Mouse (Mus musculus) adrenal gland, adult 18-20 months (tissue): ENCODE data around the gene Actr5. TPM values are rescaled to one million over a fixed set of nuclear protein-coding genes. Genes with fewer than 3 reads are reported as not detected.
A peak's percentile ranks its signal among the peaks of the same experiment; 100 is the strongest.

Source experiments
- DNase-seq, 2 experiments: peaks; one replicate each; pipeline ENCODE4 v3.0.0; 2021 to 2022; ENCODE audit warnings: low spot score in 2 of 2
- microRNA-seq, 2 experiments: library from miRNA; unstranded; fragments of <30 nt; microRNA quantifications; one replicate each; pipeline ENCODE4 v1.2.0; 2021; ENCODE audit warnings: borderline number of aligned reads in 2 of 2
- total RNA-seq, 2 experiments: library from RNA; stranded (reverse); gene quantifications; 1 replicate in 1 of 2; 2 replicates in 1 of 2; pipeline ENCODE4 v1.2.3; 2021

Actr5 gene
- total RNA-seq, 2 experiments from 2014 or later = 11.9 to 12.8 TPM

GRCm38 (mm10) chr2:158684910-158685309, 60.2 kb downstream of the Actr5 start:
- DNase-seq = no peak

- no peak for DNase-seq
Observed at GRCm38 (mm10) chr2:158686394-158686793, 61.7 kb downstream of the Actr5 start.

- DNase-seq = peak; percentile 36 to 40
Observed at GRCm38 (mm10) chr2:158687804-158688241, 63.1 kb downstream of the Actr5 start.

Small RNA genes lying within 50 kb of the gene (microRNA-seq; reads per million reads assigned to microRNA genes)
- gene Mir3474 = 4.3 to 8.0 reads per million in 2 experiments

Other genes with a start within 250 kb of the Actr5 start
- gene Snhg11, start 249.2 kb upstream of the Actr5 start, total RNA-seq = 10 to 100 TPM; 14.2 to 19.7 TPM
- gene Ralgapb, start 215.0 kb upstream of the Actr5 start, total RNA-seq = 10 to 100 TPM; 55.3 to 71.6 TPM
- gene Adig, start 122.3 kb upstream of the Actr5 start, total RNA-seq = 100 to 1,000 TPM in 1 of 2 experiments, 10 to 100 TPM in 1; 75.7 to 130 TPM
- not detected for gene Arhgap40, start 112.1 kb upstream of the Actr5 start, total RNA-seq
- gene Slc32a1, start 14.1 kb upstream of the Actr5 start, total RNA-seq = not detected
- gene Ppp1r16b, start 40.5 kb downstream of the Actr5 start, total RNA-seq = 10 to 100 TPM in 1 of 2 experiments, 1 to 10 TPM in 1; 6.9 to 11.5 TPM
- gene Fam83d, start 143.2 kb downstream of the Actr5 start, total RNA-seq = under 1 TPM; 0.26 to 0.53 TPM
- gene Dhx35, start 169.9 kb downstream of the Actr5 start, total RNA-seq = 10 to 100 TPM in 1 of 2 experiments, 1 to 10 TPM in 1; 9.7 to 11.1 TPM